Mouse (Mus musculus) activated CD4-positive, CD25-positive, alpha-beta regulatory T cell, adult 4 months (primary cell): ENCODE data around the gene D8Ertd738e. TPM values are rescaled to one million over a fixed set of nuclear protein-coding genes. Genes with fewer than 3 reads are reported as not detected.
A peak's percentile ranks its signal among the peaks of the same experiment; 100 is the strongest.
"Not testable (repeated sequence)": the region's sequence is repeated elsewhere in the genome, so short reads cannot be mapped to it uniquely, and the experiment has no call there.

ENCODE experiments used
- ATAC-seq: one replicate; pipeline ENCODE4 v1.8.0; 2017
- polyA plus RNA-seq, 2 experiments: library from polyadenylated mRNA; unstranded; fragments of 100-300 nt; shearing (Covaris generic); gene quantifications; one replicate each; pipeline ENCODE4 v1.2.1; 2017

D8Ertd738e gene
- polyA plus RNA-seq = 100 to 1,000 TPM; 382 to 385 TPM

- ATAC-seq = peak; percentile 99
Measured at GRCm38 (mm10) chr8:84249257-84250170, at the start of gene D8Ertd738e. TSS of gene D8Ertd738e (minus strand) at chr8:84249719.

GRCm38 (mm10) chr8:84297029-84297785 is 47.7 kb upstream of the D8Ertd738e start:
- ATAC-seq = no peak

GRCm38 (mm10) chr8:84291688-84292087 is 42.2 kb upstream of the D8Ertd738e start:
- ATAC-seq = no peak

- ATAC-seq = no peak
Measured at GRCm38 (mm10) chr8:84291086-84291485, 41.6 kb upstream of the D8Ertd738e start.

- ATAC-seq = no peak
Measured at GRCm38 (mm10) chr8:84288892-84289291, 39.4 kb upstream of the D8Ertd738e start.

- not testable (repeated sequence) for ATAC-seq
Measured at GRCm38 (mm10) chr8:84285665-84286064, 36.1 kb upstream of the D8Ertd738e start.

- no peak for ATAC-seq
Measured at GRCm38 (mm10) chr8:84284608-84285063, 35.1 kb upstream of the D8Ertd738e start.

GRCm38 (mm10) chr8:84280777-84281176 is 31.3 kb upstream of the D8Ertd738e start:
- ATAC-seq = no peak

GRCm38 (mm10) chr8:84276447-84276846 is 26.9 kb upstream of the D8Ertd738e start:
- no peak for ATAC-seq

- no peak for ATAC-seq
Measured at GRCm38 (mm10) chr8:84273968-84274367, 24.4 kb upstream of the D8Ertd738e start.

- no peak for ATAC-seq
Measured at GRCm38 (mm10) chr8:84272302-84272701, 22.8 kb upstream of the D8Ertd738e start.

GRCm38 (mm10) chr8:84269950-84270773 is 20.6 kb upstream of the D8Ertd738e start, which contains the start of gene Ccdc130:
TSS of gene Ccdc130 (minus strand) at chr8:84270380.
- ATAC-seq = peak; percentile 99

GRCm38 (mm10) chr8:84261098-84261497 is 11.6 kb upstream of the D8Ertd738e start:
- no peak for ATAC-seq

- peak; percentile 76 for ATAC-seq
Measured at GRCm38 (mm10) chr8:84256822-84257610, 7.5 kb upstream of the D8Ertd738e start, which contains the start of gene Mri1. TSS of gene Mri1 (minus strand) at chr8:84257326.

- ATAC-seq = peak; percentile 76
Measured at GRCm38 (mm10) chr8:84256458-84256821, 6.9 kb upstream of the D8Ertd738e start.

GRCm38 (mm10) chr8:84255858-84256257 is 6.3 kb upstream of the D8Ertd738e start:
- ATAC-seq = no peak

- ATAC-seq = no peak
Measured at GRCm38 (mm10) chr8:84241821-84242220, 7.7 kb downstream of the D8Ertd738e start.

- no peak for ATAC-seq
Measured at GRCm38 (mm10) chr8:84241167-84241566, 8.4 kb downstream of the D8Ertd738e start.

- ATAC-seq = peak; percentile 17
Measured at GRCm38 (mm10) chr8:84237542-84238229, 11.8 kb downstream of the D8Ertd738e start.

- peak; percentile 99 for ATAC-seq
Measured at GRCm38 (mm10) chr8:84236998-84237473, 12.5 kb downstream of the D8Ertd738e start, which contains the start of gene Zswim4. TSS of gene Zswim4 (minus strand) at chr8:84237055.
